Mouse (Mus musculus): ENCODE results near the gene Parvg.

Parvg gene

GRCm38 (mm10) chr15:84351342-84351741 lies 27.5 kb downstream of the Parvg start:
- no peak for DNase-seq (ENCODE audit: low spot score in 2 of 2)

- DNase-seq (ENCODE audit: low spot score in 2 of 2) = no peak
Observed at GRCm38 (mm10) chr15:84351915-84352844, 28.4 kb downstream of the Parvg start.

- DNase-seq (ENCODE audit: low spot score in 2 of 2) = no peak
Observed at GRCm38 (mm10) chr15:84355081-84355480, 31.3 kb downstream of the Parvg start.

GRCm38 (mm10) chr15:84364746-84365145 lies 40.9 kb downstream of the Parvg start:
- no peak for DNase-seq (ENCODE audit: low spot score in 2 of 2)

DNA sequence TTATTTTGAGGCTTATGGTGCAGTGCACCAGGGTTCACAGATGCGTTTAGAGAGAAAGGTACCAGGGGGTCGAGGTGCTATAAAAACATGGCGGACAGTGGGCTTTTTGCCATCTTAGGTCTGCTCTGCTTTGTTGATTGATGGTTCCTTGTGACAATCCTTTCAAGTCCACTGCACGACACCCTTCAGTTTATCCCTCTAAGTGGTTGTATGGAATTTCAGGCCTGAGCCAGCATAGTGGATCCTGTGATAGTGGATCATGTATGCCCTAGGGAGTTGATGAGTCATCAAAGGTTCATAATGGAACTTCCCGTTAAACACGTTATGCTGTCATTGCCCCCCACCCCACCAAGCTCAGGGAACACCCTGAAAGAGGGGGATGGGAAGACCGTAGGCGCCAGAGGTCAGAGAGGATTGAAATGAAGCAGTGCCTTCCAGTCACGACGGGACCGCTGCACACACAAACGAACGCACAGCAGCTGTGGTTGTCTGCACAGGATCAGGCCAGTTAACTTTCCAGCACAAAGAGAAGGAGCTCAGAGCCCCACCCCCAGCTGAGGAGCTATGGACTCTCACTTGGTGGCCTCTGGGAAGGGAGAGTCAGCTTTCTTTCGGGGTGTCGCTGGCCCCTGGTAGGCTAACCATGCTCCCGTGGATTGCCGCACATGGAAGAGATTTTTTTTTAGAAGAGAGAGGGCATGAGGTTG lies 42.0 kb downstream of the Parvg start:
- no peak for DNase-seq (ENCODE audit: low spot score in 2 of 2)

- no peak for DNase-seq (ENCODE audit: low spot score in 2 of 2)
Observed at GRCm38 (mm10) chr15:84366574-84366989, 42.8 kb downstream of the Parvg start.

- no peak for DNase-seq (ENCODE audit: low spot score in 2 of 2)
Observed at GRCm38 (mm10) chr15:84367402-84367801, 43.6 kb downstream of the Parvg start.

DNA sequence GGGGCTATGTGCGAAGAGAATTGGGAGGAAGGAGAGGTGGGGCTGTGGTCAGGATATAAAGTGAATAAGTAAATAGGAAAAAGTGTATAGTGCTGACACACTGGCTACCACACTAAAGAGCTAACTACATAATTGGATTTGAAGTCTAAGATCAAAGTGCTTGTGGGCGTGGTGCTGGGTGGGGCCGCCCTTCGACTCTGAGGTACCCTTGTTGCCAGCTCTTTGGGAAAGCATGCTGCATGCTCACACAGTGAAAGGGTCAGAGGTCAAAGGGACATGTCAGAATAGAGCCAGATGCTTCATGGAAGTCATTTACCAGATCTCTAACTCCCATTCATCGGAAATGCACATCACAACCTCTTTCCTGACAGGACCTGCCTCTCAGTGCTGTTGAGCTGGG lies 49.0 kb downstream of the Parvg start:
- DNase-seq (ENCODE audit: low spot score in 2 of 2) = no peak

DNA sequence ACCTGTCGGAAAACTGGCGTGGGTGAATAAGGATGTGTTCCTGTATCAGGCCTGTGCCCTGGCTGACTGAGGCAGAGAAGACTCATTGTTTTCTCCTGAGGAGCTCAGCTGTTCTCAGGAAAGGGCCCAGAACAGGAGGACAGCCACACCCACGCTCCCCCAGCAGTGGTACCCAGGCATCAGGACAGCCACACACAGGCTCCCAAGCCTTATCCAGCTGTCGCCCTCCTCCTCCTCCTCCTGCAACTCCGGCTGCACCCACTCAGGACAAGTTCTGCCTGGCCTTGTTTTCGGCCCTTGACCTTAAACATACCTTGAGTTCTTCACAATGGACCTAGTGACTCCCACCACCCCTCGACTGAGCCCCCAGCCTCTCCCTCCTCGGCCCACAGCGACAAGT lies 54.9 kb downstream of the Parvg start:
- DNase-seq (ENCODE audit: low spot score in 2 of 2) = no peak

- DNase-seq (ENCODE audit: low spot score in 2 of 2) = no peak
Observed at GRCm38 (mm10) chr15:84380181-84380580, 56.4 kb downstream of the Parvg start.

DNA sequence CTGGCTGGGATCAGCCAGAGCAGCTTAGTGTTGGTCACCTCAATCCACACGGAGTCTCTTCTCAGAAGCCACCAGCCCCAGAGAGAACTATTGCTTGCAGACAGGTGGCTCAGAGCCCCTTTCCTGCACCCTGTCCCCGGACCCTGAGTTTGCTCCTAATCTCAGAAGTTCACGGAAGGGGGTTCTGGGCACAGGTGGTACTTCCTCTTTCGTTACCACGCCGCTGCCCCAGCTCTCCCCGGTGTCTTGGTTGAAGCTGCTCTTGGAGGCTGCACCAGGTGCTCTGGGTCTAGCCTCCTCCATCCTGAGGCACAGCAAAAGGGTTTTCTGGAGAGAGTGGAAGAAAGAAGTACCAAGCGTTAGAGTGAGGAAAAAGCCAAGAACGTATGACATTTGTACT lies 60.2 kb downstream of the Parvg start:
- no peak for DNase-seq (ENCODE audit: low spot score in 2 of 2)

- DNase-seq (ENCODE audit: low spot score in 2 of 2) = no peak
Observed at GRCm38 (mm10) chr15:84385995-84386565, 62.3 kb downstream of the Parvg start.

DNA sequence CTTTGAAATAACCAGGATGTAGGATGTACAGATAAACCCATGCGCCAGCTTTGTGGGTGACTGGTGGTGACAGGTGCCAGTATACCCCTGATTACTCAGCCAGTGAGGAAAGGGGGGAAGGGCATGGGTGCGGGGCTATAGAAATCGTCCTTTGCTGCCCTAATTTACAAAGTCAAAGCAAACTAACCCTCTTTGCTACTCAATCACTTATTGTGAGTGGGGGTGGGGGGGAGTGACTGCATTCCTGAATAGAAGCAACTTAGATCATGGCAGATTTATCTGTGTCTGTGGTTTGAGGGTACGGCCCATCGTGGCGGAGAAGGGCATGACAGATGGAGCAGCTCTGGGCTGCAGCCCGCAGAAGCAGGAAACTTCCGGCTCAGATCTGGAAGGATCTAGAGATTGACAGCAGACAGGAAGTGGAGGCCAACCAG lies 64.9 kb downstream of the Parvg start:
- no peak for DNase-seq (ENCODE audit: low spot score in 2 of 2)

- DNase-seq (ENCODE audit: low spot score in 2 of 2) = no peak
Observed at GRCm38 (mm10) chr15:84392131-84392530, 68.3 kb downstream of the Parvg start.
